Mouse (Mus musculus): Measurements from ENCODE around the gene Ddx6.

GRCm38 (mm10) chr9:44594901-44595536 lies 9.7 kb upstream of the Ddx6 start:
- TF ChIP-seq CTCF (IDR thresholded peaks at IDR 0.05; ENCODE audit: control insufficient read depth, insufficient read depth, insufficient read length) (no peak), USF1 (IDR thresholded peaks at IDR 0.05; ENCODE audit: low read depth) (no peak), MYOG (IDR thresholded peaks at IDR 0.05; ENCODE audit: control insufficient read depth, extremely low read depth, insufficient read length) (no peak), MYOD1 (IDR thresholded peaks at IDR 0.05; ENCODE audit: control insufficient read depth, insufficient read length, low read depth) (no peak), FOSL1 (IDR thresholded peaks at IDR 0.05; ENCODE audit: insufficient read depth, low read length, poor library complexity, severe bottlenecking) (no peak), MAX (IDR thresholded peaks at IDR 0.05) (no peak)

Data from C2C12 (cell line).